Mouse (Mus musculus): Measurements from ENCODE around the gene Bach1. TPM values are rescaled to one million over a fixed set of nuclear protein-coding genes. Genes with fewer than 3 reads are reported as not detected.

Gene Bach1
- polyA plus RNA-seq, 1 experiment, result 8.8 TPM

GRCm38 (mm10) chr16:87737842-87738639, 39.3 kb downstream of the Bach1 start:
- TF ChIP-seq CEBPB (IDR thresholded peaks at IDR 0.05; ENCODE audit: insufficient read depth, poor library complexity, severe bottlenecking), result no peak
- Histone ChIP-seq H3K27me3 (ENCODE audit: control insufficient read depth, insufficient read depth, insufficient read length) (no peaks in the 10 kb centered on the region), H3ac (ENCODE audit: control insufficient read depth, insufficient read length) (no peak overlapping the region), H3K4me2 (ENCODE audit: low read depth) (no peak overlapping the region), H3K36me3 (ENCODE audit: control insufficient read depth, insufficient read depth) (peaks cover 15% of the 10 kb centered on the region), H3K4me3 (no peak overlapping the region), H3K79me2 (ENCODE audit: control insufficient read depth, insufficient read depth) (no peaks in the 10 kb centered on the region)

GRCm38 (mm10) chr16:87741034-87741715, 42.4 kb downstream of the Bach1 start:
- Histone ChIP-seq H3K4me3 (no peak overlapping the region), H3K4me2 (ENCODE audit: low read depth) (no peak overlapping the region), H3ac (ENCODE audit: control insufficient read depth, insufficient read length) (no peak overlapping the region), H3K27me3 (ENCODE audit: control insufficient read depth, insufficient read depth, insufficient read length) (no peaks in the 10 kb centered on the region), H3K79me2 (ENCODE audit: control insufficient read depth, insufficient read depth) (no peaks in the 10 kb centered on the region), H3K36me3 (ENCODE audit: control insufficient read depth, insufficient read depth) (no peaks in the 10 kb centered on the region)
- TF ChIP-seq POLR2AphosphoS2 (IDR thresholded peaks at IDR 0.05; ENCODE audit: insufficient read length, low read depth) (no peak), TCF3 (IDR thresholded peaks at IDR 0.05; ENCODE audit: insufficient read length, low read depth) (no peak), CEBPB (IDR thresholded peaks at IDR 0.05; ENCODE audit: insufficient read depth, poor library complexity, severe bottlenecking) (no peak), TCF12 (IDR thresholded peaks at IDR 0.05; ENCODE audit: insufficient read depth, poor library complexity, severe bottlenecking) (no peak), POLR2A (IDR thresholded peaks at IDR 0.05; ENCODE audit: insufficient read length, low read depth) (no peak), E2F4 (IDR thresholded peaks at IDR 0.05; ENCODE audit: insufficient read depth) (no peak)

- H3K4me3 ChIP-seq, result no peak overlapping the region
Observed at GRCm38 (mm10) chr16:87743661-87744060, 44.9 kb downstream of the Bach1 start.

GRCm38 (mm10) chr16:87744338-87744737, 45.6 kb downstream of the Bach1 start:
- H3K4me3 ChIP-seq, result no peak overlapping the region
- no peaks in the 10 kb centered on the region for H3K79me2 ChIP-seq (ENCODE audit: control insufficient read depth, insufficient read depth)
- H3ac ChIP-seq (ENCODE audit: control insufficient read depth, insufficient read length), result no peak overlapping the region
- TF ChIP-seq MYOG (IDR thresholded peaks at IDR 0.05; ENCODE audit: control insufficient read depth in 1 of 3, insufficient read depth in 1 of 3, insufficient read length in 2 of 3, low read depth in 2 of 3), result no peak
- TF ChIP-seq POLR2A (IDR thresholded peaks at IDR 0.05; ENCODE audit: insufficient read length, low read depth), result no peak
- TF ChIP-seq SRF (IDR thresholded peaks at IDR 0.05; ENCODE audit: control insufficient read depth, insufficient read length, low read depth), result no peak
- TF ChIP-seq CEBPB (IDR thresholded peaks at IDR 0.05; ENCODE audit: insufficient read depth, poor library complexity, severe bottlenecking), result no peak
- no peak for TF ChIP-seq TCF12 (IDR thresholded peaks at IDR 0.05; ENCODE audit: insufficient read depth, poor library complexity, severe bottlenecking)
- TF ChIP-seq MYOD1 (IDR thresholded peaks at IDR 0.05; ENCODE audit: control insufficient read depth in 1 of 3, insufficient read length in 2 of 3, low read depth in 2 of 3), result no peak
- TF ChIP-seq MAX (IDR thresholded peaks at IDR 0.05; ENCODE audit: low read depth), result no peak
- no peak for TF ChIP-seq USF1 (IDR thresholded peaks at IDR 0.05; ENCODE audit: low read depth)
- no peak for TF ChIP-seq REST (IDR thresholded peaks at IDR 0.05; ENCODE audit: insufficient read depth, insufficient read length)
- TF ChIP-seq TCF3 (IDR thresholded peaks at IDR 0.05; ENCODE audit: insufficient read length, low read depth), result no peak
- no peak for TF ChIP-seq POLR2AphosphoS2 (IDR thresholded peaks at IDR 0.05; ENCODE audit: insufficient read length, low read depth)
- no peak for TF ChIP-seq E2F4 (IDR thresholded peaks at IDR 0.05; ENCODE audit: insufficient read depth)
- no peaks in the 10 kb centered on the region for H3K27me3 ChIP-seq (ENCODE audit: control insufficient read depth, insufficient read depth, insufficient read length)
- H3K36me3 ChIP-seq (ENCODE audit: control insufficient read depth, insufficient read depth), result no peaks in the 10 kb centered on the region
- no peak overlapping the region for H3K4me2 ChIP-seq (ENCODE audit: low read depth)

More at GRCm38 (mm10) chr16:87743661-87744060, 44.9 kb downstream of the Bach1 start:
- H3K36me3 ChIP-seq (ENCODE audit: control insufficient read depth, insufficient read depth), result no peaks in the 10 kb centered on the region
- no peak overlapping the region for H3K4me2 ChIP-seq (ENCODE audit: low read depth)
- H3K27me3 ChIP-seq (ENCODE audit: control insufficient read depth, insufficient read depth, insufficient read length), result no peaks in the 10 kb centered on the region
- H3K79me2 ChIP-seq (ENCODE audit: control insufficient read depth, insufficient read depth), result no peaks in the 10 kb centered on the region
- TF ChIP-seq USF1 (IDR thresholded peaks at IDR 0.05; ENCODE audit: low read depth) (no peak), MYOD1 (IDR thresholded peaks at IDR 0.05; ENCODE audit: control insufficient read depth in 1 of 3, insufficient read length in 2 of 3, low read depth in 2 of 3) (no peak), POLR2A (IDR thresholded peaks at IDR 0.05; ENCODE audit: insufficient read length, low read depth) (no peak), TCF12 (IDR thresholded peaks at IDR 0.05; ENCODE audit: insufficient read depth, poor library complexity, severe bottlenecking) (no peak), MYOG (IDR thresholded peaks at IDR 0.05; ENCODE audit: control insufficient read depth in 1 of 3, insufficient read depth in 1 of 3, insufficient read length in 2 of 3, low read depth in 2 of 3) (no peak), CEBPB (IDR thresholded peaks at IDR 0.05; ENCODE audit: insufficient read depth, poor library complexity, severe bottlenecking) (no peak), SRF (IDR thresholded peaks at IDR 0.05; ENCODE audit: control insufficient read depth, insufficient read length, low read depth) (no peak), E2F4 (IDR thresholded peaks at IDR 0.05; ENCODE audit: insufficient read depth) (no peak), TCF3 (IDR thresholded peaks at IDR 0.05; ENCODE audit: insufficient read length, low read depth) (no peak), MAX (IDR thresholded peaks at IDR 0.05; ENCODE audit: low read depth) (no peak), POLR2AphosphoS2 (IDR thresholded peaks at IDR 0.05; ENCODE audit: insufficient read length, low read depth) (no peak), REST (IDR thresholded peaks at IDR 0.05; ENCODE audit: insufficient read depth, insufficient read length) (no peak)
- no peak overlapping the region for H3ac ChIP-seq (ENCODE audit: control insufficient read depth, insufficient read length)

Measured in myocyte (in vitro differentiated cells).